Mouse (Mus musculus) ES-Bruce4 (cell line): ENCODE measurements around the gene Atg7. TPM values are rescaled to one million over a fixed set of nuclear protein-coding genes. Genes with fewer than 3 reads are reported as not detected.

Source experiments
- H3K27ac ChIP-seq: 2 replicates; pipeline ENCODE4 v1.5.1; 2012; ENCODE audit warnings: low read length, inconsistent platforms; ENCODE audit not compliant: insufficient read depth
- H3K27me3 ChIP-seq: 2 replicates; pipeline ENCODE4 v1.6.1; 2012; ENCODE audit warnings: mild to moderate bottlenecking, low read length, inconsistent platforms; ENCODE audit not compliant: control insufficient read depth, poor library complexity, insufficient read depth, severe bottlenecking
- H3K36me3 ChIP-seq: 2 replicates; pipeline ENCODE4 v1.6.1; 2012; ENCODE audit warnings: inconsistent platforms, mild to moderate bottlenecking, low read length, moderate library complexity; ENCODE audit not compliant: control insufficient read depth, poor library complexity, insufficient read depth, severe bottlenecking
- H3K4me1 ChIP-seq: one replicate; pipeline ENCODE4 v1.8.1; 2011; ENCODE audit warnings: low read length; ENCODE audit not compliant: control insufficient read depth, insufficient read depth
- H3K4me3 ChIP-seq: 2 replicates; pipeline ENCODE4 v1.5.1; 2011; ENCODE audit warnings: low read depth, mild to moderate bottlenecking, low read length
- H3K9ac ChIP-seq: 2 replicates; pipeline ENCODE4 v1.6.1; 2012; ENCODE audit warnings: low read depth, mild to moderate bottlenecking, inconsistent platforms; ENCODE audit not compliant: poor library complexity, severe bottlenecking
- H3K9me3 ChIP-seq: replicated peaks from 2 replicates; pipeline ENCODE4 v1.6.1; 2012; ENCODE audit warnings: mild to moderate bottlenecking, low read length, inconsistent platforms; ENCODE audit not compliant: control insufficient read depth, poor library complexity, insufficient read depth, severe bottlenecking
- CTCF ChIP-seq: IDR thresholded peaks from one replicate; pipeline ENCODE4 v1.8.1; 2011; ENCODE audit warnings: low read depth, low read length
- EP300 ChIP-seq: IDR thresholded peaks from 2 replicates; pipeline ENCODE4 v1.6.1; 2011; ENCODE audit warnings: low read depth, low read length; ENCODE audit not compliant: insufficient read depth
- POLR2A ChIP-seq: IDR thresholded peaks from one replicate; pipeline ENCODE4 v1.8.1; 2011; ENCODE audit warnings: low read length; ENCODE audit not compliant: insufficient read depth
- polyA plus RNA-seq: library from polyadenylated mRNA; stranded (reverse); fragments of >200 nt; gene quantifications from 2 replicates; pipeline ENCODE4 v1.2.4, GENCODE M21; 2011; ENCODE audit warnings: low read depth; ENCODE audit not compliant: missing spikeins, insufficient read depth, insufficient read length

The Atg7 gene
- polyA plus RNA-seq, 1 experiment: 18.0 TPM

DNA sequence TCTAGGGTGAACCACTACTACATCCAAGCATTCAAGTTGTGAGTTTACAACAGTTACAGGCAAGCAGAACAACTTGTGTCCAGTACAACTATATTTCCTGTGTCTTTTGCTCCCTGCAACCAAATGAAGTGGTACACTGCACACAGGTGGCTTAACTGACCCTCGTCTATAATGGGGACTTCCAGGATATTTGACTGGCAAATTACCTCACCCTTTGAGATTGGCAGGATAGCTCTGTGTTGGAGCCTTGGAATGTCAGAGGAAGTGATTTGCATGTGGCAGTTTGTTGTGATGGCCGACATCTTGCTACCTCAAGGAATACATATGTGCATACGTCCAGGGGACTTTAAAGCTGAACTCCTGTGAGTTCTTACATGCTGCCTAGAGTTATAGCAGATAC is 164.6 kb downstream of the Atg7 start:
- no peaks in the 10 kb centered on the region for H3K36me3 ChIP-seq
- no peak overlapping the region for H3K9ac ChIP-seq
- no peak overlapping the region for H3K27ac ChIP-seq
- no peaks in the 10 kb centered on the region for H3K9me3 ChIP-seq
- H3K27me3 ChIP-seq: no peaks in the 10 kb centered on the region
- no peak for TF ChIP-seq POLR2A
- TF ChIP-seq CTCF: no peak
- TF ChIP-seq EP300: no peak
- no peaks in the 10 kb centered on the region for H3K4me1 ChIP-seq
- H3K4me3 ChIP-seq: no peak overlapping the region

DNA sequence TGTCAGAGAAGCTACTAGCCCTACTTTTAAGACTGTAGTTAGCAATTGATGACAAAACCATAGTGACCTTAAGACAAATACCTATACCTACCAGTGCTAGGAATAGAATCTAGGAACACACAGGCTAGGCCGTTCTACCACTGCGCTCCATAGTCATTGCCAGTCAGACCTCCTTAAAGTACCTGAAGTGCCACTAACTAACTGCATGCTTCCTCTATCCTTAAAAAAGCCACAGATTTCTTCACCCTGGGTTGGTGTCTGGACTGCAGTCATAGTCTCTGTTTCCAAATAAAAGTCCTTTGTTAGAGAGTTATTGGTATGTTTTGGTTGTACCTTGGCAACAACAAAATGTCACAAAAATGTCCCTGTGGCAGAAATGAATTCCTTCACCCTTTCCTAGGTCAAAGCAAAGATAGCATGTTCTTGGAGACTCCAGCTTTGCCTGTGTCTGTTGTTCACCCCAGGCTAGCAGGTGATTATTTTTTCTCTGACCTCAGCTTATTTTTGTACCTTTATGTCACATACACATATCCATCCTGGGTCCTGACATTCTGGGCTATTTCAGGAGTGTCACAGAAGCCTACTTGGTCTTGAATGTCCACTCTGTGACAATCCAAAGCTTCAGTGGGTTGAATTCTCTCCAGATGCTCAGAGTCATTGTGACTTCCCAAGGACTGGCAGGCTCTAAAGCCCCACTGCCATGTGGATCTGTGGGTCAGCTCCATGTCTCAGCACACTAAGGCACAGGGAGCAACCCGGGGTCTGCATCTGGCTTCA is 165.9 kb downstream of the Atg7 start:
- Histone ChIP-seq H3K36me3 (no peaks in the 10 kb centered on the region), H3K27me3 (no peaks in the 10 kb centered on the region), H3K4me3 (no peak overlapping the region), H3K27ac (no peak overlapping the region), H3K4me1 (no peaks in the 10 kb centered on the region), H3K9ac (no peak overlapping the region), H3K9me3 (no peaks in the 10 kb centered on the region)
- TF ChIP-seq CTCF (no peak), POLR2A (no peak)

DNA sequence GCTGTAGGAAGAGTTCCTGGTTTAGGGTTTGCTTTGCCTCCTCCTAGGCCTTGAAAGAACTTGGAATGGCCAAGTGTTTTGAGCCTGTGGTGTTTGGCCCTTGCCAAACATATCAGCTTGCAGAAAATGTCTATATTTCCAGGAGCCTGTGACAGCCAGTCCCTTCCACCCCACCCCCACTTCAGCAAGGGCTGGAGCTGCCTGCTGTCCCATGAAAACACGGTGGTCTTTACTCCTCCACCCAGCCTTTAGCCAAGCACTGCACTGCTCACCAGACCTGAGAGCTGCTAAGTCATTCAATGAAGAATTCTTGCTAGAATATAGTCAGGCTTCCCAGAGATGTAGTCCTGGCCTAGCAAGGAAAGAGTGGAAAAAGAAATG is 166.5 kb downstream of the Atg7 start:
- Histone ChIP-seq H3K9me3 (no peaks in the 10 kb centered on the region), H3K27me3 (no peaks in the 10 kb centered on the region), H3K9ac (no peak overlapping the region), H3K36me3 (no peaks in the 10 kb centered on the region), H3K4me1 (no peaks in the 10 kb centered on the region), H3K27ac (no peak overlapping the region), H3K4me3 (no peak overlapping the region)
- no peak for TF ChIP-seq EP300
- no peak for TF ChIP-seq CTCF
- TF ChIP-seq POLR2A: no peak

DNA sequence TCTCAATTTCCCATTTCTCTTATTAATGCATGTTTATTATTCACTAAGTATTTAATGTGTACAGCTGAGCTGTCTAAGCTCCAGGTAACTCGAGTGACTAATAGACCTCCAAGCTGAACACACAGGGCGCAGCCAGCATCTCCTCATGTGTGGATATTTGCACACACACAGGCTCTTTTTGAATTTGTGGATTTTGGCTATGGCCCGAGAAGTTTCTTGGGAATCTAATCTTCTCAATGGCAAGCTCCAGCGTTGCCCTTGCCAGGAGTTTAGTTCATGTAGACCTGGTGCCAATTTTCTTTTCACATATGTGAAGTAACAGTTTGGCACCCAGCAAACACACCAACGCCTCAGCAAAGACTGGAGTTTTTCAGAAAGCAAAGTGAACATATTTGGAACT is 169.4 kb downstream of the Atg7 start:
- Histone ChIP-seq H3K4me3 (no peak overlapping the region), H3K36me3 (no peaks in the 10 kb centered on the region), H3K9me3 (no peaks in the 10 kb centered on the region)

DNA sequence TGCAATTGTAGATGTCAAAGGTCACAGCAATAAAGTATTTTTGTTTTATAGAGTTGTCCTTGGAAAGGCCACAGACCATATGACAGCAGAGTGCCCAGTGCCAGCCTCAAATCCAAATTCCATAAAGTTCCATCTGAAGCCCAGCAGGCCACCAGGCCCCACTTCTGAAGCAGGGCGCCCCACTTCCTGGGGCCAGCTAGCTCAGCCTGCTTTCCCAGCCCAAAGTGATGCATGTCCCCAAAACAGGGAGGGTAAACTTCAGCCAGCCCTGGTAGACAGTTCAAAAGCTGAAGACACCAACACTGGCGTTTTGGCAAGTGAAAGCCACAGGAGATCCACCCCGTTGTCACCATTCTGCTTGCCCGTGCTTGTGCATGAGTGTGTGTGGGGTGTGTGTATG is 169.9 kb downstream of the Atg7 start:
- Histone ChIP-seq H3K9me3 (no peaks in the 10 kb centered on the region), H3K4me3 (no peak overlapping the region), H3K36me3 (no peaks in the 10 kb centered on the region), H3K27ac (no peak overlapping the region), H3K9ac (no peak overlapping the region), H3K4me1 (no peaks in the 10 kb centered on the region), H3K27me3 (no peaks in the 10 kb centered on the region)
- no peak for TF ChIP-seq EP300
- TF ChIP-seq CTCF: no peak
- no peak for TF ChIP-seq POLR2A

More for the DNA sequence above, 169.4 kb downstream of the Atg7 start:
- Histone ChIP-seq H3K4me1 (no peaks in the 10 kb centered on the region), H3K27ac (no peak overlapping the region), H3K27me3 (no peaks in the 10 kb centered on the region), H3K9ac (no peak overlapping the region)
- TF ChIP-seq EP300 (no peak), POLR2A (no peak), CTCF (no peak)

- H3K27me3 ChIP-seq: no peaks in the 10 kb centered on the region
- no peaks in the 10 kb centered on the region for H3K9me3 ChIP-seq
- H3K36me3 ChIP-seq: no peaks in the 10 kb centered on the region
- TF ChIP-seq CTCF (no peak), POLR2A (no peak), EP300 (no peak)
- H3K4me3 ChIP-seq: no peak overlapping the region
- H3K4me1 ChIP-seq: no peaks in the 10 kb centered on the region
- H3K27ac ChIP-seq: no peak overlapping the region
- no peak overlapping the region for H3K9ac ChIP-seq
These were observed 171.4 kb downstream of the Atg7 start for GRCm38 (mm10) chr6:114814199-114814881.
